Mouse (Mus musculus) MEL (cell line): Measurements from ENCODE around the gene Ncoa7. TPM values are rescaled to one million over a fixed set of nuclear protein-coding genes. Genes with fewer than 3 reads are reported as not detected.

Experiments used
- DNase-seq: peaks from one replicate; pipeline ENCODE4 v3.0.0; 2011; ENCODE audit warnings: low read depth, low spot score
- H3K27ac ChIP-seq: 2 replicates; pipeline ENCODE4 v1.5.1; 2012; ENCODE audit warnings: low read depth, mild to moderate bottlenecking, control low read depth, low read length, moderate library complexity; ENCODE audit not compliant: control insufficient read depth
- H3K27me3 ChIP-seq, 2 experiments: fragments of 150-350 bp in 1 of 2; sonication (generic) in 1 of 2; 2 replicates each; pipeline ENCODE4 v1.6.1; 2012; ENCODE audit warnings: low read length in 2 of 2, mild to moderate bottlenecking in 2 of 2, improper control_type of control experiment in 1 of 2, moderate library complexity in 1 of 2; ENCODE audit not compliant: insufficient read depth in 2 of 2, control insufficient read depth in 1 of 2
- H3K36me3 ChIP-seq, 2 experiments: 2 replicates each; pipeline ENCODE4 v1.6.1; 2012 to 2014; ENCODE audit warnings: low read length in 2 of 2, improper control_type of control experiment in 1 of 2, inconsistent platforms in 1 of 2, mild to moderate bottlenecking in 1 of 2; ENCODE audit not compliant: insufficient read depth in 2 of 2, control insufficient read depth in 1 of 2
- H3K4me1 ChIP-seq, 2 experiments: fragments of 150-350 bp in 1 of 2; sonication (generic) in 1 of 2; 2 replicates each; pipeline ENCODE4 v1.6.1; 2012; ENCODE audit warnings: low read length in 2 of 2, improper control_type of control experiment in 1 of 2, mild to moderate bottlenecking in 1 of 2; ENCODE audit not compliant: insufficient read depth in 2 of 2, control insufficient read depth in 1 of 2
- H3K4me3 ChIP-seq, 2 experiments: fragments of 150-350 bp in 1 of 2; sonication (generic) in 1 of 2; 2 replicates each; pipeline ENCODE4 v1.5.1; 2012; ENCODE audit warnings: low read depth in 2 of 2, low read length in 2 of 2, mild to moderate bottlenecking in 2 of 2, moderate library complexity in 2 of 2, control low read depth in 1 of 2, improper control_type of control experiment in 1 of 2; ENCODE audit not compliant: control insufficient read depth in 1 of 2, insufficient read depth in 1 of 2
- H3K79me2 ChIP-seq: 2 replicates; pipeline ENCODE4 v1.6.1; 2012; ENCODE audit warnings: mild to moderate bottlenecking, low read length, moderate library complexity; ENCODE audit not compliant: control insufficient read depth, poor library complexity, insufficient read depth
- H3K9ac ChIP-seq: 2 replicates; pipeline ENCODE4 v1.6.1; 2012; ENCODE audit warnings: low read depth, mild to moderate bottlenecking, control low read depth, low read length, moderate library complexity; ENCODE audit not compliant: control insufficient read depth, poor library complexity, severe bottlenecking
- H3K9me3 ChIP-seq: fragments of 150-350 bp; sonication (generic); replicated peaks from 2 replicates; pipeline ENCODE4 v1.6.1; 2012; ENCODE audit warnings: mild to moderate bottlenecking, low read length, improper control_type of control experiment, moderate library complexity; ENCODE audit not compliant: insufficient read depth
- BHLHE40 ChIP-seq: IDR thresholded peaks from 2 replicates; pipeline ENCODE4 v1.6.1; 2012; ENCODE audit warnings: low read depth, mild to moderate bottlenecking, inconsistent platforms, low read length, improper control_type of control experiment, borderline replicate concordance
- CHD1 ChIP-seq: IDR thresholded peaks from 2 replicates; pipeline ENCODE4 v1.6.1; 2012; ENCODE audit warnings: low read depth, mild to moderate bottlenecking, inconsistent platforms, low read length, improper control_type of control experiment
- CHD2 ChIP-seq: IDR thresholded peaks from 2 replicates; pipeline ENCODE4 v1.6.1; 2011; ENCODE audit warnings: low read length, improper control_type of control experiment
- CTCF ChIP-seq, 3 experiments: IDR thresholded peaks in 2 of 3; conservative IDR thresholded peaks in 1 of 3; 2 replicates each; pipeline ENCODE4 v1.5.1; 2011 to 2012; ENCODE audit warnings: low read length in 3 of 3, low read depth in 2 of 3, mild to moderate bottlenecking in 2 of 3, improper control_type of control experiment in 1 of 3, inconsistent platforms in 1 of 3, mixed read lengths in 1 of 3, moderate library complexity in 1 of 3; ENCODE audit not compliant: control insufficient read depth in 1 of 3, insufficient read depth in 1 of 3, poor library complexity in 1 of 3, severe bottlenecking in 1 of 3
- E2F4 ChIP-seq: IDR thresholded peaks from 2 replicates; pipeline ENCODE4 v1.6.1; 2011; ENCODE audit warnings: low read depth, low read length, improper control_type of control experiment, borderline replicate concordance
- EP300 ChIP-seq, 2 experiments: IDR thresholded peaks; 2 replicates each; pipeline ENCODE4 v1.6.1; 2011; ENCODE audit warnings: improper control_type of control experiment in 2 of 2, low read length in 2 of 2, low read depth in 1 of 2, mild to moderate bottlenecking in 1 of 2
- ETS1 ChIP-seq: IDR thresholded peaks from 2 replicates; pipeline ENCODE4 v1.6.1; 2012; ENCODE audit warnings: low read depth, mild to moderate bottlenecking, inconsistent platforms, low read length, improper control_type of control experiment, moderate library complexity
- GABPA ChIP-seq: IDR thresholded peaks from 2 replicates; pipeline ENCODE4 v1.6.1; 2012; ENCODE audit warnings: low read depth, mild to moderate bottlenecking, inconsistent platforms, low read length, improper control_type of control experiment, moderate library complexity
- GATA1 ChIP-seq: IDR thresholded peaks from 2 replicates; pipeline ENCODE4 v1.6.1; 2011; ENCODE audit warnings: low read depth, low read length, improper control_type of control experiment
- HCFC1 ChIP-seq: IDR thresholded peaks from 2 replicates; pipeline ENCODE4 v1.6.1; 2012; ENCODE audit warnings: low read depth, mild to moderate bottlenecking, inconsistent platforms, low read length, improper control_type of control experiment, moderate library complexity
- JUND ChIP-seq: IDR thresholded peaks from 2 replicates; pipeline ENCODE4 v1.6.1; 2011; ENCODE audit warnings: low read depth, mild to moderate bottlenecking, improper control_type of control experiment, low read length
- MAX ChIP-seq: IDR thresholded peaks from 2 replicates; pipeline ENCODE4 v1.6.1; 2011; ENCODE audit warnings: low read length, improper control_type of control experiment
- MAZ ChIP-seq: IDR thresholded peaks from 2 replicates; pipeline ENCODE4 v1.6.1; 2012; ENCODE audit warnings: low read depth, mild to moderate bottlenecking, inconsistent platforms, low read length, improper control_type of control experiment
- MEF2A ChIP-seq: IDR thresholded peaks from 2 replicates; pipeline ENCODE4 v1.6.1; 2014; ENCODE audit warnings: low read depth, mild to moderate bottlenecking, inconsistent platforms, low read length, improper control_type of control experiment; ENCODE audit not compliant: poor library complexity, insufficient replicate concordance, severe bottlenecking; ENCODE audit errors: extremely low read depth
- MXI1 ChIP-seq: IDR thresholded peaks from 2 replicates; pipeline ENCODE4 v1.6.1; 2011; ENCODE audit warnings: mild to moderate bottlenecking, low read depth, low read length, improper control_type of control experiment
- MYB ChIP-seq: IDR thresholded peaks from 2 replicates; pipeline ENCODE4 v1.6.1; 2011; ENCODE audit warnings: mild to moderate bottlenecking, low read depth, low read length, improper control_type of control experiment
- MYC ChIP-seq: IDR thresholded peaks from 2 replicates; pipeline ENCODE4 v1.6.1; 2011; ENCODE audit warnings: low read depth, mild to moderate bottlenecking, low read length, improper control_type of control experiment, moderate library complexity
- NELFE ChIP-seq: IDR thresholded peaks from 2 replicates; pipeline ENCODE4 v1.6.1; 2011; ENCODE audit warnings: low read depth, low read length, improper control_type of control experiment
- NRF1 ChIP-seq: IDR thresholded peaks from 2 replicates; pipeline ENCODE4 v1.6.1; 2014; ENCODE audit warnings: low read depth, mild to moderate bottlenecking, inconsistent platforms, low read length, improper control_type of control experiment, moderate library complexity; ENCODE audit not compliant: poor library complexity, insufficient read depth, severe bottlenecking
- POLR2A ChIP-seq, 2 experiments: IDR thresholded peaks; 2 replicates each; pipeline ENCODE4 v1.6.1; 2011 to 2012; ENCODE audit warnings: low read length in 2 of 2, mild to moderate bottlenecking in 2 of 2, control low read depth in 1 of 2, improper control_type of control experiment in 1 of 2, low read depth in 1 of 2, moderate library complexity in 1 of 2; ENCODE audit not compliant: control insufficient read depth in 1 of 2, insufficient read depth in 1 of 2, poor library complexity in 1 of 2
- POLR2AphosphoS2 ChIP-seq: IDR thresholded peaks from 2 replicates; pipeline ENCODE4 v1.6.1; 2011; ENCODE audit warnings: low read length, improper control_type of control experiment
- POLR2AphosphoS5 ChIP-seq: IDR thresholded peaks from 2 replicates; pipeline ENCODE4 v1.6.1; 2012; ENCODE audit warnings: low read depth, borderline replicate concordance, mild to moderate bottlenecking, inconsistent platforms, low read length, moderate library complexity, mixed read lengths
- RCOR1 ChIP-seq: IDR thresholded peaks from 2 replicates; pipeline ENCODE4 v1.6.1; 2012; ENCODE audit warnings: low read depth, mild to moderate bottlenecking, inconsistent platforms, low read length, improper control_type of control experiment
- SIN3A ChIP-seq: IDR thresholded peaks from 2 replicates; pipeline ENCODE4 v1.6.1; 2012; ENCODE audit warnings: low read length, improper control_type of control experiment, inconsistent platforms
- SMC3 ChIP-seq: IDR thresholded peaks from 2 replicates; pipeline ENCODE4 v1.6.1; 2011; ENCODE audit warnings: low read depth, low read length, improper control_type of control experiment
- TAL1 ChIP-seq: IDR thresholded peaks from 2 replicates; pipeline ENCODE4 v1.6.1; 2012; ENCODE audit warnings: mild to moderate bottlenecking, inconsistent platforms, low read length, moderate library complexity, mixed read lengths
- TBP ChIP-seq: IDR thresholded peaks from 2 replicates; pipeline ENCODE4 v1.8.0; 2011; ENCODE audit warnings: low read depth, low read length, improper control_type of control experiment
- TCF12 ChIP-seq: IDR thresholded peaks from 2 replicates; pipeline ENCODE4 v1.6.1; 2014; ENCODE audit warnings: low read depth, mild to moderate bottlenecking, inconsistent platforms, low read length, improper control_type of control experiment, moderate library complexity
- UBTF ChIP-seq: IDR thresholded peaks from 2 replicates; pipeline ENCODE4 v1.6.1; 2012; ENCODE audit warnings: low read depth, mild to moderate bottlenecking, inconsistent platforms, low read length, improper control_type of control experiment, moderate library complexity, borderline replicate concordance; ENCODE audit not compliant: insufficient read depth
- USF1 ChIP-seq: IDR thresholded peaks from 2 replicates; pipeline ENCODE4 v1.6.1; 2014; ENCODE audit warnings: low read depth, mild to moderate bottlenecking, inconsistent platforms, low read length, improper control_type of control experiment, moderate library complexity
- USF2 ChIP-seq, 2 experiments: IDR thresholded peaks; 2 replicates each; pipeline ENCODE4 v1.6.1; 2011 to 2012; ENCODE audit warnings: improper control_type of control experiment in 2 of 2, low read length in 2 of 2, borderline replicate concordance in 1 of 2, inconsistent platforms in 1 of 2, low read depth in 1 of 2, mild to moderate bottlenecking in 1 of 2; ENCODE audit not compliant: insufficient read depth in 1 of 2
- ZC3H11A ChIP-seq: IDR thresholded peaks from 2 replicates; pipeline ENCODE4 v1.6.1; 2012; ENCODE audit warnings: low read depth, mild to moderate bottlenecking, inconsistent platforms, low read length, improper control_type of control experiment
- ZKSCAN1 ChIP-seq: IDR thresholded peaks from 2 replicates; pipeline ENCODE4 v1.6.1; 2012; ENCODE audit warnings: low read depth, mild to moderate bottlenecking, inconsistent platforms, low read length, improper control_type of control experiment, moderate library complexity
- ZMIZ1 ChIP-seq: IDR thresholded peaks from 2 replicates; pipeline ENCODE4 v1.6.1; 2012; ENCODE audit warnings: low read depth, mild to moderate bottlenecking, inconsistent platforms, low read length, improper control_type of control experiment, moderate library complexity
- ZNF384 ChIP-seq: IDR thresholded peaks from 2 replicates; pipeline ENCODE4 v1.6.1; 2012; ENCODE audit warnings: low read depth, mild to moderate bottlenecking, inconsistent platforms, low read length, improper control_type of control experiment
- polyA plus RNA-seq, 2 experiments: library from polyadenylated mRNA; stranded (reverse) in 1 of 2; unstranded in 1 of 2; fragments of >175 nt in 1 of 2; fragments of >200 nt in 1 of 2; gene quantifications; 2 replicates each; pipeline versions ENCODE4 v1.2.1 to v1.2.4; 2012; ENCODE audit warnings: low replicate concordance in 2 of 2, low read depth in 1 of 2; ENCODE audit not compliant: insufficient read length in 2 of 2, insufficient read depth in 1 of 2, missing spikeins in 1 of 2
- total RNA-seq: library from RNA; depleted of rRNA; stranded (reverse); fragments of 300-350 nt; gene quantifications from 2 replicates; pipeline ENCODE4 v1.2.3, GENCODE M21; 2012

Ncoa7 gene
- total and polyA plus RNA-seq, 3 experiments = 1.7 to 64.9 (median 4.2) TPM

DNA sequence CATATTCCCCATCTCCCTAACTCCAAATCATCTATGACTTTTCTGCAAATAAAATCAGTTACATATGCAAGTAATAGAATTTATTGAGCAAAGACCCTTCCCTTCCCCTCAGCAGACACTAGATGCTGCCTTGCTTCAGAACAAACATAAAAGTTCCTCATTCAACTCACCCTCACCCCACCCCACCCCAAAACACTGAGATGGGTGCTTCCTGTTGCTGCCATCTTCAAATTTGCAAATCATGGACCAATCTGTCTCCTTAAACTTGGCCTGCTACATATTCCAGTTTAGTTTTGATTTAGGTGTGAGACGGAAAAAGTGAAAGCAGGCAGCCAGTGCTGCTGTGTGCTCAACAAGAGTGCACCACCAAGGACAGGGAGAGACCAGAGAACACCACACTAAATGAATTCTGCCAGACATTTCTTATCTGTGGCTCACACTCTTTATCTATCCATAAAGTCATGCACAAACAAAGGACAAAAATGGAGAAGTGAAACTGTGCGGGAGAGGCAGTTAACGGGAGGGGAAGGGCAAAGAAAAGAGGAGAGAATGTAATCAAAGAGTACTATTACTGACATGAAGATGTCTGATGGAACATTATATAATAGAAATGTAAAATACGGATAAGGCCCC is 48.2 kb downstream of the Ncoa7 start:
- Histone ChIP-seq H3K27ac (peak overlapping the region; percentile 96), H3K4me3 (peak overlapping the region; percentile 50 to 54), H3K27me3 (no peaks in the 10 kb centered on the region), H3K9me3 (no peaks in the 10 kb centered on the region), H3K9ac (peak overlapping the region; percentile 59), H3K36me3 (peaks cover 0 to 33% of the 10 kb centered on the region in 2 experiments; a peak in 2 of 4 replicates), H3K79me2 (no peaks in the 10 kb centered on the region), H3K4me1 (peaks cover 20% of the 10 kb centered on the region in 2 experiments)
- peak; percentile 88 for DNase-seq
- TF ChIP-seq RCOR1 = peak; percentile 90
- TF ChIP-seq SMC3 = no peak
- TF ChIP-seq MAX = peak; percentile 37; the same call in 1 of the 2 replicates
- TF ChIP-seq CTCF (IDR thresholded peaks at IDR 0.05 in 2 of 3, conservative IDR thresholded peaks at IDR 0.05 in 1 of 3; ENCODE audit: control insufficient read depth in 1 of 3, insufficient read depth in 1 of 3, low read depth in 2 of 3, low read length in 3 of 3, poor library complexity in 1 of 3, severe bottlenecking in 1 of 3) = no peak
- TF ChIP-seq ZNF384 = peak; percentile 54; the same call in 1 of the 2 replicates
- 0 out of 2 replicates have a peak, but pooled peaks have one; percentile 24 for TF ChIP-seq JUND
- no peak for TF ChIP-seq NRF1
- TF ChIP-seq MYC = peak; percentile 62; the same call in 1 of the 2 replicates
- TF ChIP-seq TBP = no peak
- peak; percentile 97 to 98 for TF ChIP-seq EP300 (IDR thresholded peaks at IDR 0.05; ENCODE audit: low read depth in 1 of 2, low read length in 2 of 2)
- peak; percentile 87 for TF ChIP-seq MYB
- no peak for TF ChIP-seq MEF2A
- TF ChIP-seq MAZ = peak; percentile 73
- TF ChIP-seq SIN3A = peak; percentile 88
- peak; percentile 50; the same call in 1 of the 2 replicates for TF ChIP-seq ZMIZ1
- peak; percentile 83; the same call in 1 of the 2 replicates for TF ChIP-seq BHLHE40
- peak; percentile 60 for TF ChIP-seq CHD2
- peak; percentile 97 for TF ChIP-seq TCF12
- TF ChIP-seq E2F4 = no peak
- no peak for TF ChIP-seq ZKSCAN1
- peak; percentile 38; the same call in 1 of the 2 replicates for TF ChIP-seq NELFE
- TF ChIP-seq HCFC1 = peak; percentile 40; the same call in 1 of the 2 replicates
- TF ChIP-seq POLR2AphosphoS5 = no peak
- no peak for TF ChIP-seq CHD1
- TF ChIP-seq UBTF = no peak
- TF ChIP-seq USF1 = 0 out of 2 replicates have a peak, but pooled peaks have one; percentile 7
- TF ChIP-seq POLR2A (IDR thresholded peaks at IDR 0.05; ENCODE audit: control insufficient read depth in 1 of 2, insufficient read depth in 1 of 2, low read depth in 1 of 2, low read length in 2 of 2, poor library complexity in 1 of 2) = peak in 1 of 2 experiments; percentile 32; a peak in 1 of 4 replicates
- peak; percentile 99 for TF ChIP-seq GATA1
- peak; percentile 72 for TF ChIP-seq MXI1
- no peak for TF ChIP-seq ZC3H11A
- TF ChIP-seq TAL1 = peak; percentile 81
- no peak for TF ChIP-seq USF2 (IDR thresholded peaks at IDR 0.05; ENCODE audit: borderline replicate concordance in 1 of 2, insufficient read depth in 1 of 2, low read depth in 1 of 2, low read length in 2 of 2)
- TF ChIP-seq POLR2AphosphoS2 = 0 out of 2 replicates have a peak, but pooled peaks have one; percentile 23
- TF ChIP-seq GABPA = no peak
- TF ChIP-seq ETS1 = peak; percentile 91
